Mouse (Mus musculus) cerebellum, adult (tissue): ENCODE results near the gene Gm17949.
"Not testable (repeated sequence)": the region's sequence is repeated elsewhere in the genome, so short reads cannot be mapped to it uniquely, and the experiment has no call there.

Source experiments
- ATAC-seq: cut with Nextera tagmentation; 2 replicates; pipeline ENCODE4 v1.9.2; 2017; ENCODE audit warnings: mild to moderate bottlenecking, moderate library complexity, mixed read lengths; ENCODE audit not compliant: insufficient number of reproducible peaks, low FRiP score, low TSS enrichment

The Gm17949 gene

GRCm38 (mm10) chr17:57031661-57032420 is 20.6 kb downstream of the Gm17949 start:
- peak; percentile 93 for ATAC-seq

- ATAC-seq = no peak
Measured at GRCm38 (mm10) chr17:57032854-57033253, 21.6 kb downstream of the Gm17949 start.

GRCm38 (mm10) chr17:57038978-57039377 is 27.7 kb downstream of the Gm17949 start:
- no peak for ATAC-seq

GRCm38 (mm10) chr17:57041554-57041953 is 30.3 kb downstream of the Gm17949 start, which contains the start of gene Slc25a41:
Gene Slc25a41, minus strand, starts transcription at chr17:57041654.
- ATAC-seq = no peak

- no peak for ATAC-seq
Measured at GRCm38 (mm10) chr17:57047406-57047805, 36.1 kb downstream of the Gm17949 start.

GRCm38 (mm10) chr17:57048816-57049215 is 37.5 kb downstream of the Gm17949 start:
- no peak for ATAC-seq

GRCm38 (mm10) chr17:57051679-57052078 is 40.4 kb downstream of the Gm17949 start:
- ATAC-seq = not testable (repeated sequence)

- no peak for ATAC-seq
Measured at GRCm38 (mm10) chr17:57056246-57056645, 45.0 kb downstream of the Gm17949 start.

GRCm38 (mm10) chr17:57058891-57059485 is 47.7 kb downstream of the Gm17949 start, which contains the start of gene Crb3:
Gene Crb3, plus strand, starts transcription at chr17:57059105.
- ATAC-seq = no peak

GRCm38 (mm10) chr17:57059486-57059977 is 48.3 kb downstream of the Gm17949 start, which contains the start of gene Slc25a23:
Gene Slc25a23, minus strand, starts transcription at chr17:57059863.
- ATAC-seq = no peak

- peak; percentile 92 for ATAC-seq
Measured at GRCm38 (mm10) chr17:57060231-57060801, 49.0 kb downstream of the Gm17949 start.

- ATAC-seq = no peak
Measured at GRCm38 (mm10) chr17:57061069-57061468, 49.8 kb downstream of the Gm17949 start.

GRCm38 (mm10) chr17:57062011-57062521 is 50.8 kb downstream of the Gm17949 start:
- ATAC-seq = no peak

- no peak for ATAC-seq
Measured at GRCm38 (mm10) chr17:57062548-57062947, 51.3 kb downstream of the Gm17949 start.

GRCm38 (mm10) chr17:57063031-57063430 is 51.8 kb downstream of the Gm17949 start:
- ATAC-seq = no peak

- no peak for ATAC-seq
Measured at GRCm38 (mm10) chr17:57066908-57067307, 55.6 kb downstream of the Gm17949 start.

- ATAC-seq = no peak
Measured at GRCm38 (mm10) chr17:57070272-57070671, 59.0 kb downstream of the Gm17949 start.

GRCm38 (mm10) chr17:57070699-57071098 is 59.4 kb downstream of the Gm17949 start:
- no peak for ATAC-seq
